Mouse (Mus musculus): Measurements from ENCODE around the gene Cd274.

Gene Cd274

DNA sequence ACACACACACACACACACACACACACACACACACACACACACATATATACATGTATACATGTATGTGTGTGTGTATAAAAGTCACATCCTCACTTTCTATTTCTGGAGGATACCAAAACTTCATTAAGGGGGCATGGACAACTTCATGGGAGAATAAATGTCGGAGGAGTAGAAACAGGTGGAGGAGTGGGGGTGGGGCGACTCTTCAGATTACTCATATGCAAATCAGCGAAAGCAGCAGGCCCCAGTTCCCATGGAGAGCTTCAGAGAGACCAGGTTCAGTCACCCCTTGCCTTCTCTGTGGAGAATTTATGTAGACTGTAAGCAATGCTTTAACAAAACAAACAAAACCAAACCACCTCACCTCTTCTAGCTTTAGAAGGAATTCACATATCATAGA is 2.1 kb upstream of the Cd274 start:
- DNase-seq: no peak

DNA sequence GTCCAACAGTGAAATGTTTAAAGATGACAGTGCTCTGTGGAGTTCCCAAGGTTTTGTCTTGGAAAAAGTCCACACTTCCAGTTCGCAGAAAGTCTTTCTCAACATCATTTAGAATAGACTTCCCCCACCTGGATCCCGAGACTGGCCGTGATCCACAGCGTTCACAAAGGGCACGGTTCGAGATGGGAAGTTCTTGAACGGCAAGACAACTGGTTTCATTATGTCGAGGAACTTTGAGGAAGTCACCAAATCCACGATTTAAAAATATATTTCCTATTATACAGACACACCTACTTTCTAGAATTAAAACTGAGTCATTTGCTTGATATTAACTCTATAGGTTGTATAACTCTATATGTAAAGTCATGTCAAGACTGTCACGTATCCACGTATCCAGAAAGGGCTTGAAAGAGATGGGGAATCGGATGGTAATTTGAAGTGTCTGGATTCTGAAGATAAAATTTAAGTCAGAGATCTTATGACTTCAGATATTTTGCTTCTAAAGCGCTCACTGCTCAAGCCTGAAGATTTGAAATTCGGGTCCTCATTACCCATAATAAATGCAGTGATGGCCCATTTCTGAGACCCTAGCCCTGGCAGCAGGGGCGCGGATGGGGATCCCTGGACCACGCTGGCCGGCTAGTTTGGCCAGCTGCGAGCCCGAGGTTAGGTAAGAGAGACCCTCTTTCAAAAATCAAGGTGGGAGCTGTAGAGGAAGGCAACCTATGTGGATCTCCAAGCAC is 858 bp upstream of the Cd274 start:
- no peak for DNase-seq

DNA sequence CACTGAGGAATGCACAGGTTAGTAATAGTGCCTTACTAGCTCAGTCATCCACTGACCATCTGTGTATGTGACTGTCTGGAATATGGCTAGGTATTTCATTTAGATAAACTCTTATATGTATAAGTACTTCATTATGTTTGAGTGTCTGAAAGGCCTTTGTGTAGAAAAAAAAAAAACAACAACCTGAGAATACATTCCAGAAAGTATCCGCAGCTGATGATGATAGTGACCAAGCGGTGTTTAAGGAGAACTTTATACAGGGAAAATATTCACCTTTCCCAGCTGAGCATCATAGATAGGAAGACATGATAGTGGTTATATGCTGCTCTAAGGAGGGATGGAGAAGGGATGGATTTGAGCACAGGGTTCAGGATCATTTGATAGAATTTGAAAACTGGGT is 786 bp downstream of the Cd274 start:
- DNase-seq: no peak

DNA sequence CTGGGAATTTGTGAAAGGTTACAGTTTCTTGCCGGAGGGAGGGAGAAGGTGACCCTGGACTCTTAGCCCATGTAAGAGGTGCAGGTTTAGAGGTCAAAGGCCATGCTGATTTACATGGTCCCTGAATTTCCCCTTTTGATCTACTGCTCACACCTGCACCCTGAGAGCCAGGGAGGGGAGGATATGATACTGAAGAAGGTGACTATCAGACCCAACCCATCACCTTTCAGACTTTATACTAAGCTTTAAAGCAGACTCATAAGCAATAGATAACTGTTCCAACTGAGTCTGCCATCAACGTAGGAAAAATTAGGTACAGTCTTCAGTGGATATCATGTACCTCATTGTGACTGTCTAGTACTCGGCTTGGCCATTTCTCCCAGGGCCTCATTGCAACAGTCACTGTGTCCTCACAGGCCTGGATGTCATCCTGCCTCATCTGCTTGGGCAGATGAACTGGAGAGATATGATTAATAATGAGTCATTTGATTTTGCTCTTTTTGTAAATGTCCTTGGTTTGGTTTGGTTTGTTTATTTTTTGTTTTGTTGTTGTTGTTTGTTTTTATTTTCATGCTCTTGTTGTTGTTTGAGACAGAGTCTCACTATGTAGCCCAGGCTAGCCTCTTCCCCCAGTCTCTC is 1.5 kb downstream of the Cd274 start:
- DNase-seq: no peak

DNA sequence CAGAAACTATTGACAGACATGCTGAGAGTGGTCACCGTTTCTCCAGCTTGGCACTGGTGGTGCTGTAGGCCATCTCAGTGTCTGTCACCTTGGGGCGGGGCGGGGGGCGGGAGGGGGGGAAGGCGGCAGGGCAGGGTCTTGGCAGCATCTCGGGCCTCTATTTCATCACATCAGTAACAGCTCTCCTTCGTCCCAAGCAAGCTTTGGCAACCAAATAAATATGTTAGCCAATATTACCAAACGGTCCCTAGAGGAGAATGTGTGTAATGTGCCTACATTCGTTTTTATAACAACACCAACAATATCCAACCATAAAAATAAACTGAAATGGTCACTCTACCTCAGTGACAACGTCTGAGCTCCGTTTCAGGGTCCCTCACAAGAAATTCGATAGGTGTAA is 2.9 kb downstream of the Cd274 start:
- DNase-seq: no peak

DNA sequence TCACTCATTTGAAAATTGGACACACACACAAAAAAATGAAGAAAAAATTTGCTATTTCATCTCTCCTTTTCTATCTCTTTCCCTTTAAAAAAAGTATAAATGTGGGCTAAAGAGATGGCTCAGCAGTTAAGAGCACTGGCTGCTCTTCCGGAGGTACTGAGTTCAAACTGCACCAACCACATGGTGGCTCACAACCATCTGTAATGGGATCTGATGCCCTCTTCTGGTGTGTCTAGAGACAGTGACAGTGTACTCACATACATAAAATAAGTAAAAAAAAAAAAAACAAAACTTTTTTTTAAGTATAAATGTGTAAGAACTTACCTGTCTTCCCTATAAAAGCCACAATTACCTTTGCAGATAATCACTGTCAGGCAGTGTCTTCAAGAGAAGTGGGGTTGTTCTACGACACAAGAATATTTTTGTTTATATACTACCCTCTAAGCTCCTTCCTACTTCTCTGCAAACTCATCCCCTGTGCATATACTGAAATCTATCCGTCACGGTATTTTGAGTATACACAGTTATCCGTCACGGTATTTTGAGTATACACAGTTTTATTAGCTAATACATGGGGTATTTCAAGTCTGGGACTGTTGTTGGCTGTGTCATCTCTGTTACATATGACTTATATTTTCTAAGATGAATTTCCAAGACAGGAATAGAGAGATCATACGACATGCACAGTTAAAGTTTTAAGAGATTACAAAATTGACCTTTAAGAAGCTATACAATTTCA is 3.5 kb downstream of the Cd274 start:
- DNase-seq: no peak

DNA sequence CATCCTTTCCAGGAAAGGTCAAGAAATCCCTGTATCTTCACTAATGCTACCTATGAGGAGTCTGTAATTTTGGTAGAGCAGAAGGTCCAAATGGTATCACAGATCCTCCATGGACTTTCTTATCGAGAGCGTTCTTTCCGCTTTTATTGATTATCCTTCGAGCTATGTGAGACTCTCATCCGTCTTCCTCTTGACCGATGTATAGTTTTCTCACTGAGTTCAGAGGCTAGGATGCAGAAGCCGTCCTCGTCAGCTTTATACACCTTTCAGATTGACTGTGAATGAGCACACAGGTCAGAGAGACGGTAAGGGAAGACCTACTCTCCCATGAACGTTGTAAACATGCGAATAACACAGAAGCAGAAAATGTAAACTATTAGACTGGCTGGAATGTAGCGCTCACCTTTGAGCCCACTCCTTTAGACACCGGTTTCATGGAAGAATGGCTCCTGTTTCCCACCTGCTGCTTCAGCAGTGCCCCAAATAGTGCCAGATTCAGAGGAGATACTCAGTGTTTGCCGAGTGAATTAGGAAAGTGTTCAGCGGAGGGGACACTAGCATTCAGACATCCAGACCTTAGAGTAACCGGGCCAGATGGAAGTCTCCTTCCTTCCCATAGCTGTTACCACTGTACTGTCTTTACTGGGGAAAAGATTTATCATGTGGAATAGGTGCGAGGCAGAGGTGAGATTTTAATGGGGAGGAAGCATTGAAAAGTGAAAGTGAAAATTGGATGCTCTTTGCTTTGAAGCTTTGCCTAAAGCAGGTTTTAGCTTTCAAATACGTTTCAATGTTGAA is 4.2 kb downstream of the Cd274 start:
- no peak for DNase-seq

DNA sequence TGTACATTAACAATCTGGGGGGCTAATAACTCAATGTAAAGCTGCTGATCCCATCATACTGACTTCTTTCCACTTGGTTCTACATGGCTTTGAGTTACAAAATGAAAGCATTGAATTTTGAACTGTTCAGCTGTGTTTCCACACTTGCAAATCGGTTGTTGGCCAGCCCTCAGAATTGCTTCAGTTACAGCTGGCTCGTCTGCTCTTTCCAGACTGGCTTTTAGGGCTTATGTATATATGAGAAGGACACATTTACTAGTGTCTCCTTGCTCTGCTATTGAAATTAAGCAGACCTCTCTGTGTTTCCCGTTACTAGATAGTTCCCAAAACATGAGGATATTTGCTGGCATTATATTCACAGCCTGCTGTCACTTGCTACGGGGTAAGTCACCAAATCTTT is 4.9 kb downstream of the Cd274 start:
- DNase-seq: no peak

DNA sequence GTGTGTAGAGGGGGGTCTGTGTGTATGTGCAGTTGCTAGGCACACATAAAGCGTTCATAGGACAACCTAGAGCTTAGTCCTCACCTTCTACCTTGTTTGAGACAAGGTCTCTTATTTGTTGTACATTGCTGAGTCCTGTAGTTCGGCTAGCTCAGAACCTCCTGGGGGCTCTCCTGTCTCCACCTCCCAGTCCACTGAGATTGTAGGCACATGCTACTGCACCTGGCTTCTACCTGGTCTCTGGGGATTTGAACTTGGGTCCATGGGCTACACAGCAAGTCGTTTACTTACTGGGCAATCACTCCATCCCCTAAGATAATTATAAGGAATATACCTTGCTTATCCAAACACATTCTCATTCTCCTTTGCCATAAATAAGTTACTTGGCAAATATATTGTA is 5.4 kb downstream of the Cd274 start:
- no peak for DNase-seq

DNA sequence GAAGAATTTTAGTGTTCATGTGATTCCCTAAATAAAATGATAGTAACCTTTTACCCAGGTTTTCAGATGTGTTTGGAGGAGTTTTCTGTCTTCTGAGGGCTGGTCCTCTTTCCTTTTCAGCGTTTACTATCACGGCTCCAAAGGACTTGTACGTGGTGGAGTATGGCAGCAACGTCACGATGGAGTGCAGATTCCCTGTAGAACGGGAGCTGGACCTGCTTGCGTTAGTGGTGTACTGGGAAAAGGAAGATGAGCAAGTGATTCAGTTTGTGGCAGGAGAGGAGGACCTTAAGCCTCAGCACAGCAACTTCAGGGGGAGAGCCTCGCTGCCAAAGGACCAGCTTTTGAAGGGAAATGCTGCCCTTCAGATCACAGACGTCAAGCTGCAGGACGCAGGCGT is 6.2 kb downstream of the Cd274 start:
- no peak for DNase-seq

DNA sequence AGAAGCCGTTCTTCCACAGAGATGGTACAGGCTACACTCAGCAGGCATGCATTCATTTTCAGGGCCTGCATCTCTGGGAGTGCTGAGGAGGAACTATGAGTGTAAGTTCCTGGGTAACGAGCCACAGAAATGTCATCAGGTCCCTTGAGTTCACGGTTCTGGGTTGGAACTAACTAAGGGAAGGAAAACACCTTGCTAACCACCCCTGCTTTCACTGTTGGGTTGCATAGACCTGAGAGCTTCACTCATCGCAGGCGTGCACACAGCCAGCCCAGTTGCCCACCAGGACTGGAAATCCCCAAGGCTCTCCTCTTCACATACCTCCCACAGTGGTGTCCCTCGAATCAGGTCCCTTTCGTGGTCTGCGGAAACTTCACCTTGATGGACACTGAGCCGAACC is 7.7 kb downstream of the Cd274 start:
- no peak for DNase-seq

DNA sequence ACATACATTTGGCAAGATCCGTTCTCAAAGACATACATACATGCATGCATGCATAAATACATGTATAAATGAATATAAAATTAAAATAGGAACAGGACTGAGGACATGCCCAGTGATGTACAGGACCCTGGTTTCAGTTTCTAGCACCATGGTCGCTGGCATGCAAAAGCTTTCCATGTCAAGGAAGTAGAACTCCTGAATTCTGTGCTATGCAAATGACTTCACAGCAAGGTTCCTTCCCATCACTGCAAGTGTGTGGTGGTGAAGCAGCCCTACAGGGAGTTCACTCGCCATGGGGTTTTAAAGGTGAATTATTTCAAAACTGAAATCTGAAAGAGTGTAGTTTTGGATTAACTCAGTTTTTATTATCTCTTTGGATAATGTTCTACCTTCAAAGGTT is 9.1 kb downstream of the Cd274 start:
- no peak for DNase-seq

DNA sequence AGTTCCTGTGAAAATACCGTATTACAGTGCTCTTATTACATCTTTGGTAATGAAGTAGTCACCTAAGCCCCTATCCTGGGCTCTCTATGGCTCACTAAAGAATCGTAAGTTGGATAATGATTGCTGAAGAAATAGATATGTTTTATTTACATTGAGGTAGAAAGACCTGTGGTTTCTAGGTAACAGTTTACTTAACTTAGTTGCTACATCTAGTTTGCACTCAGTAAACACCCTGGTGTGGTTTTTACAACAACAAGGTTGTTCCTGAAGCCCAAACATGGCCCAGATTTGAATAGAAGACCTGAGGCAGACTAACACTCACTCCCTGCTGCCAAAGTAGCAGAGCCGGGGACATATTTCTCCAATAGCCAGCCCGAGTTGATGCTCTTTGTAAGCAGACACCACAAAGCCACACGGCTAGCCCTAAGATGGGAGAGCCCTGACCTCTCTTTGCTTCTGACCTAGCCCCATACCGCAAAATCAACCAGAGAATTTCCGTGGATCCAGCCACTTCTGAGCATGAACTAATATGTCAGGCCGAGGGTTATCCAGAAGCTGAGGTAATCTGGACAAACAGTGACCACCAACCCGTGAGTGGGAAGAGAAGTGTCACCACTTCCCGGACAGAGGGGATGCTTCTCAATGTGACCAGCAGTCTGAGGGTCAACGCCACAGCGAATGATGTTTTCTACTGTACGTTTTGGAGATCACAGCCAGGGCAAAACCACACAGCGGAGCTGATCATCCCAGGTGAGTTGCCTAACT is 12.8 kb downstream of the Cd274 start:
- DNase-seq: no peak

DNA sequence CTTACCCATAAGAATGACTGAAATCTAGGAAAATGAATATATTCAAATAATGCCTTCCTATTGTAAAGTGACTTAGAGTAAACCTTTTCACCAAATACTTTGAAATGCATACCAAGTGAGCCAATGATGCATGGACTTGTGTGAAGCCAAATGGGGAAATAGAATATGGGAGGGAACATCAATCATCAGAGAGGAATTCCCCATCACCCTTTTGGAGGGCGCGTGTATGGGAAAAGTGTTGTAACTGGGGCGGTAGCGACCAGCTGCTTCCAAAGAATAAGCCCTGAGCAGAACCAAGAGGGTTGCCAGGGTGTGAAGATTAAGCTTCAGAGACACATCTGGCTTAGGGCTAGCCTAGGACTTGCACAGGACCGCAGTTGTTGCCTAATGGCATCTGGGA is 16.1 kb downstream of the Cd274 start:
- no peak for DNase-seq

DNA sequence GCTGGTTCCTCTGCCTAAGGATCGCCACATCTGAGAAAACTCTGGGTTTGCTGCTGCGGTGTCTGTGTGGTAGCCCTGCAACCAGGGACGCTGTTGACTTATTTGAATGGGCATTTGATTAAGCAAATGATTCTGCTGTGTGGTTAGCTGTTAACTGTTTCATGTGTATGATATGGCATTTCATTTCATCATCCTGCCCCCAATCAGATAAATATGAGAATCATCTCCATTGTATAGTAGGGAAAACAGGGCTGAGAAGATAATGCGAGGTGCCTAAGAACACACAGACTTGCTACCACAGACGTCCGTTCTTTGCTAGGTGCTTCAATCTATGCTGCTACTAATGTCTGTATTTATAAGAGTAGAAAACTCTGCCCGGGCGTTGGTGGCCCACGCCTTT is 17.2 kb downstream of the Cd274 start:
- no peak for DNase-seq

DNA sequence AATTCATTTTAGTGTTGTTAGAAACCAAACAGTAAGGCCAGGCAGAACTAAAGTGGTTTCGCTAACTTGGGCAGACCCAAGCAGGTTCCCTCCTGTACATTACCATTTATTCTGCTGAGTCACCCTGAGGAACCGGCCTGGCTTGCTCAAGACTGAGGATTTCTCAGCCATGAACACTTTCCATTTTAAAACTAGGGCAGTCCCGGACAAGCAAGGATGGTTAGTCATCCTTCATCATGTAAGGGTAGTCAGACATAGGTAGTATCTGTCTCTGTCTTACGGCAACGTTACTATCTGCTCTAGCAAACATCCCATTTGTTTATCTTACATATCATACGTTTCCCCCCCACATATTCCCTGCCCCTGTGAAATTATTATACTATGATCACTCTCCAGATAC is 17.7 kb downstream of the Cd274 start:
- DNase-seq: no peak

DNA sequence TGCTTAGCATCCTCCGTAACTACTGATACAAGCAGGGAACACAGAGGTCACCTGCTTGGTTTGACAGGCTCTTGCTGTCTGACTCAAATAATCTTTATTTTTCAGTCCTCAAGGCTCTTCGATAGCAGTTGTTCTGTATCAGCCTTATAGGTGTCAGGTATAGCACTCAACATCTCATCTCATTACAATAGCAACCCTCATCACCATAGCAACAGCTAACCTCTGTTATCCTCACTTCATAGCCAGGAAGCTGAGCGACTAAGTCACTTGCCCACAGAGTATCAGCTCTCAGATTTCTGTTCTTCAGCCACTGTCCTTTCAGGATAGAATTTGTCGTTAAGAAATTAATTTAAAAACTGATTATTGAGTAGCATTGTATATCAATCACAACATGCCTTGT is 18.6 kb downstream of the Cd274 start:
- no peak for DNase-seq

DNA sequence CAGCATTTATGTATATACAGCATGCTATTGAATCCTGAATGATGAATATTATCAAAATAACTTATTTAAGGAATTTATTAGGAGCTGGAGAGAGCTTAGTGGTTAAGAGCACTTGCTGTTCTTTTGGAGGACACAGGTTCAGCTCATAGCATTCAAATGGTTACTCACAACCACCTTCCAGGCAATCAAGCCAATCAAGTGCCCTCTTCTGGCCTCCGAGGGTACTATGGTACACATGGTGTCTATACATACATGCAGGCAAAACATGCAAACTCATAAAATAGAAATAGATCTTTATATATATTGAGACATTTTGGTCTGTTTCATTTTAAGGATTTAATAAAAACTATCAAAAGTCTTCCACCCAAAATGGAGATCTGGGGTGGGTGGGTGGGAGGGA is 21.6 kb downstream of the Cd274 start:
- no peak for DNase-seq

DNA sequence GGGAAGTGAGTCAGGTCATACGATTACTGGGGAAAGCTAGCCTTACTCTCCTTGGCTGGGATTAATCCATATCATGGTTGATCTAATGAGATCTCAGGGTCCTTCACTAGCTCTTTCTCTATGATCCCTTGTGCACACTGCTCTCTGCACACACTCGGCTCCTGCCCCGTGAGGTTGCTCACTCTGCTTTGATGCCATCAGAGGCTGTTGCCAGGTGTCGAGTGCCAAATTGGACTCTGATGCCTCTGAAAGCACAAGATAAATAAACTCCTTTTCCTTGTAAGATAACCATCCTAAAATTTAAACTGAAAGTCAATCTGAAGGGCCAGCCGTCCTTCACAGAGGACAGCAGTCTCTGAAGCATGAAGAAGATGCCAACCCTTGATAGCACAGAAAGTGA is 23.2 kb downstream of the Cd274 start:
- no peak for DNase-seq

DNA sequence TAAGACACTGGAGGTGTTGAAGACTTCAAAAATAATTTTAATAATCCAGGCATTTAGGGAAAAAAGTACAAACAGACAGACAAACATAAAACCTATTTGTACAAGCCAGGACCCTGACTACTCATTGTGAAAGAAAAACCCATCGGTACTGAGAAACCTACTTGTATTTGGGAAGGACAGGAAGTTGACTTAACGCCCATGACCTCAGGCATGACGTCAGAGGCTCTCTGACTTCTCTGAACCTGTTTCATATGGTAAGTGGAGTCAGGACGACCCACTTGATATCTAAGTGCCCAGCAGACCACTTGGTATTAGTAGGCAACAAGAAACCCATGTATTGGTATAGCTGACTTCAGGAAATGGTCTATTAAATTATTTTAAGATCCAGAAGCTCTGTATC is 24.0 kb downstream of the Cd274 start:
- no peak for DNase-seq

DNA sequence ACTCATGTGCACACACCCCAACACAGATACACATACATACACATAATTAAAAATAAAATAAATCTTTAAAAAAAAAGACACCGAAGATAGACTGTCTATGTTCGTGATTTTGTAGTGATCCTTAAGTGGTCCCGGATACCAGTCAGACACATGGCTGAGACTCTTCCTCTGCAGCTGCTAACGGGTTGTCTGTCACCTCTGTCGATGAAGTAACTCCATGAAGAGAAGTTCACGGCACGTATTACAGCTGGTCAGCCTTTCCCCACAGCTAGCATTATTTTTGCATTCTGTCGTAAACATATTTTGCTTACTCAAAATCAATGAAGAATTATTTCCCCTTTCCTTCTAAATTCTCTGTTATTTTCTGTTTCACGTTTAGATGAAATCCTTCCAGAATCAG is 26.1 kb downstream of the Cd274 start:
- DNase-seq: no peak

DNA sequence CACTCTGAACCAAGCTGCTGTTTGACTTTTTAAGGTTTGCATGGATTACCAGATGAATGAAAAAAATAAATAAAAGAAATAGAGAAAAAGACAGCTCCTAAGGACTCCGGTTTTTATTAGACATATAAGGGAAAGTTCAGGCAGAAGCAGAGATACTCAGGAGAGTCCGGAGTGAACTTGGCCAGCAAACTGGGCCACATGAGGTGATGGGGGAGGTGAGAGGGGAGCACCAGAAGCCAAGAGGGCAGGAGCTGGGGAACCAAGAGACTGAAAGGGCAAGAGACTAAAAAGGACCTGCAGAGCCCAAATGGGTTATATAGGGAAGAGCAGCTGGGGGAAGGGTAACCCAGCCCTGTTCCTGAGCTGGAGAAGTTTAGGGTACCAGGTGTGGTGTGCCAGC is 27.5 kb downstream of the Cd274 start:
- no peak for DNase-seq

DNA sequence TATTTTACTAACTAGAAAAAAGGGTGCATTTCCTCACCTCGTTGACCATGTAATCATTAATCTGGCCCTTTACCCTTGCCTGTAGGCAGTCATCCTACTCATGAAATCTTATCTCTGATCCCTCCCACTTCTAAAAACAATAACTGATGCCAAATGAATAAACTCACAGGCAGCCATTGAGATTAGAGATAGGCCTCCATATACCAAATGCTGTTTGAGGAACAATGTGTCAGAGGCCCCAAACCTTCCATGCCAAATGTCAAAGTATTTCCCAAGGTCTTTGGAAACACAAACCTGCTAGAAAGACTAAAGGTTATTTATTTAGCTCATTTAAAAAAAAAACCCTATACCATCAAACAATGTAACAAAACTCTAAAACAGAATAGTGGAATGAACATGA is 29.1 kb downstream of the Cd274 start:
- no peak for DNase-seq

Data from kidney, adult 9 months (tissue).